Mouse (Mus musculus): ENCODE data around the gene Aplp2.

The Aplp2 gene

GRCm38 (mm10) chr9:31223475-31223874 is 11.9 kb upstream of the Aplp2 start:
- no peak for DNase-seq

- DNase-seq, result no peak
Measured at GRCm38 (mm10) chr9:31221170-31221569, 9.6 kb upstream of the Aplp2 start.

- DNase-seq, result no peak
Measured at GRCm38 (mm10) chr9:31217631-31218380, 6.2 kb upstream of the Aplp2 start.

- no peak for DNase-seq
Measured at GRCm38 (mm10) chr9:31212500-31213008, 939 bp upstream of the Aplp2 start.

- DNase-seq, result peak; percentile 25
Measured at GRCm38 (mm10) chr9:31210749-31211689, 596 bp downstream of the Aplp2 start.

- no peak for DNase-seq
Measured at GRCm38 (mm10) chr9:31210163-31210562, 1.5 kb downstream of the Aplp2 start.

GRCm38 (mm10) chr9:31209502-31209901 is 2.1 kb downstream of the Aplp2 start:
- no peak for DNase-seq

- DNase-seq, result no peak
Measured at GRCm38 (mm10) chr9:31207732-31208131, 3.9 kb downstream of the Aplp2 start.

- DNase-seq, result no peak
Measured at GRCm38 (mm10) chr9:31204722-31205121, 6.9 kb downstream of the Aplp2 start.

- no peak for DNase-seq
Measured at GRCm38 (mm10) chr9:31203571-31204210, 7.9 kb downstream of the Aplp2 start.

- no peak for DNase-seq
Measured at GRCm38 (mm10) chr9:31203068-31203467, 8.5 kb downstream of the Aplp2 start.

GRCm38 (mm10) chr9:31198614-31199013 is 13.0 kb downstream of the Aplp2 start:
- no peak for DNase-seq

- peak; percentile 20 for DNase-seq
Measured at GRCm38 (mm10) chr9:31197782-31198181, 13.8 kb downstream of the Aplp2 start.

- no peak for DNase-seq
Measured at GRCm38 (mm10) chr9:31196742-31197141, 14.9 kb downstream of the Aplp2 start.

- no peak for DNase-seq
Measured at GRCm38 (mm10) chr9:31195573-31195972, 16.0 kb downstream of the Aplp2 start.

- DNase-seq, result no peak
Measured at GRCm38 (mm10) chr9:31192378-31192777, 19.2 kb downstream of the Aplp2 start.

- DNase-seq, result no peak
Measured at GRCm38 (mm10) chr9:31191543-31191942, 20.1 kb downstream of the Aplp2 start.

- DNase-seq, result no peak
Measured at GRCm38 (mm10) chr9:31189194-31189593, 22.4 kb downstream of the Aplp2 start.

- DNase-seq, result no peak
Measured at GRCm38 (mm10) chr9:31184439-31184838, 27.2 kb downstream of the Aplp2 start.

GRCm38 (mm10) chr9:31183061-31183460 is 28.6 kb downstream of the Aplp2 start:
- no peak for DNase-seq

GRCm38 (mm10) chr9:31181291-31182085 is 30.1 kb downstream of the Aplp2 start:
- DNase-seq, result no peak

- no peak for DNase-seq
Measured at GRCm38 (mm10) chr9:31177692-31178091, 33.9 kb downstream of the Aplp2 start.

Data from right cerebral cortex, adult 18-20 months (tissue).